Mouse (Mus musculus) CH12.LX (cell line): Measurements from ENCODE around the gene Sox11. TPM values are rescaled to one million over a fixed set of nuclear protein-coding genes. Genes with fewer than 3 reads are reported as not detected.

Experiments
- DNase-seq: peaks from one replicate; pipeline ENCODE4 v3.0.0-alpha.2; 2013; ENCODE audit errors: extremely low read depth
- H3K27ac ChIP-seq: 2 replicates; pipeline ENCODE4 v1.5.1; 2012; ENCODE audit warnings: low read depth, mild to moderate bottlenecking, control low read depth, moderate library complexity; ENCODE audit not compliant: insufficient read depth
- H3K27me3 ChIP-seq: replicated peaks from 2 replicates; pipeline ENCODE3; 2012; ENCODE audit warnings: inconsistent platforms
- H3K36me3 ChIP-seq, 2 experiments: replicated peaks in 1 of 2; 2 replicates each; pipeline versions ENCODE3 to v1.6.1; 2012; ENCODE audit warnings: inconsistent platforms in 1 of 2, low read length in 1 of 2, mild to moderate bottlenecking in 1 of 2, mixed read lengths in 1 of 2, moderate library complexity in 1 of 2; ENCODE audit not compliant: control insufficient read depth in 1 of 2, insufficient read depth in 1 of 2
- H3K4me1 ChIP-seq, 2 experiments: 2 replicates each; pipeline ENCODE4 v1.6.1; 2012; ENCODE audit warnings: inconsistent platforms in 1 of 2, moderate library complexity in 1 of 2; ENCODE audit not compliant: insufficient read depth in 2 of 2, control insufficient read depth in 1 of 2
- H3K4me2 ChIP-seq: 2 replicates; pipeline ENCODE4 v1.6.1; 2012; ENCODE audit warnings: low read depth, mild to moderate bottlenecking, control low read depth; ENCODE audit not compliant: poor library complexity, insufficient read depth, severe bottlenecking
- H3K4me3 ChIP-seq, 3 experiments: fragments of 150-350 bp in 1 of 3; sonication (generic) in 1 of 3; replicated peaks in 1 of 3; 2 replicates each; pipeline versions ENCODE3 to v1.5.1; 2011 to 2012; ENCODE audit warnings: low read depth in 2 of 3, low read length in 2 of 3, mild to moderate bottlenecking in 2 of 3, moderate library complexity in 2 of 3, control low read depth in 1 of 3, improper control_type of control experiment in 1 of 3, inconsistent platforms in 1 of 3, mixed read lengths in 1 of 3; ENCODE audit not compliant: poor library complexity in 1 of 3
- H3K79me2 ChIP-seq: replicated peaks from 2 replicates; pipeline ENCODE4 v1.6.1; 2012; ENCODE audit warnings: mild to moderate bottlenecking, moderate library complexity; ENCODE audit not compliant: control insufficient read depth, poor library complexity, insufficient read depth, severe bottlenecking; ENCODE audit errors: extremely low read depth
- H3K9ac ChIP-seq: 2 replicates; pipeline ENCODE4 v1.6.1; 2012; ENCODE audit warnings: low read depth, mild to moderate bottlenecking, control low read depth, moderate library complexity; ENCODE audit not compliant: insufficient read depth
- H3K9me3 ChIP-seq: replicated peaks from 2 replicates; pipeline ENCODE3; 2012; ENCODE audit warnings: low read length, inconsistent platforms, mixed read lengths
- CHD1 ChIP-seq: IDR thresholded peaks from 2 replicates; pipeline ENCODE4 v1.6.1; 2012; ENCODE audit warnings: low read depth, low read length, improper control_type of control experiment, inconsistent platforms
- CHD2 ChIP-seq: IDR thresholded peaks from 2 replicates; pipeline ENCODE4 v1.6.1; 2011; ENCODE audit warnings: low read length, improper control_type of control experiment
- EP300 ChIP-seq: IDR thresholded peaks from 2 replicates; pipeline ENCODE4 v1.6.1; 2011; ENCODE audit warnings: low read length, improper control_type of control experiment
- HCFC1 ChIP-seq: IDR thresholded peaks from 2 replicates; pipeline ENCODE4 v1.6.1; 2012; ENCODE audit warnings: low read depth, mild to moderate bottlenecking, inconsistent platforms, low read length, improper control_type of control experiment
- JUN ChIP-seq: IDR thresholded peaks from 2 replicates; pipeline ENCODE4 v1.6.1; 2011; ENCODE audit warnings: low read depth, mild to moderate bottlenecking, low read length, improper control_type of control experiment, moderate library complexity; ENCODE audit not compliant: insufficient read depth
- JUND ChIP-seq: conservative IDR thresholded peaks from 2 replicates; pipeline ENCODE4 v1.6.1; 2011; ENCODE audit warnings: low read depth, low read length, improper control_type of control experiment
- MAX ChIP-seq: IDR thresholded peaks from 2 replicates; pipeline ENCODE4 v1.6.1; 2011; ENCODE audit warnings: low read length, improper control_type of control experiment
- MAZ ChIP-seq: IDR thresholded peaks from 2 replicates; pipeline ENCODE4 v1.6.1; 2012; ENCODE audit warnings: low read depth, mild to moderate bottlenecking, inconsistent platforms, low read length, improper control_type of control experiment, moderate library complexity
- NRF1 ChIP-seq: IDR thresholded peaks from 2 replicates; pipeline ENCODE4 v1.6.1; 2014; ENCODE audit warnings: low read depth, mild to moderate bottlenecking, inconsistent platforms, low read length, improper control_type of control experiment, moderate library complexity
- PAX5 ChIP-seq: IDR thresholded peaks from 2 replicates; pipeline ENCODE4 v1.6.1; 2012; ENCODE audit warnings: low read length, inconsistent platforms, mixed read lengths
- POLR2AphosphoS2 ChIP-seq: IDR thresholded peaks from 2 replicates; pipeline ENCODE4 v1.6.1; 2011; ENCODE audit warnings: low read depth, low read length, improper control_type of control experiment
- RAD21 ChIP-seq: IDR thresholded peaks from 2 replicates; pipeline ENCODE4 v1.6.1; 2011; ENCODE audit warnings: low read depth, mild to moderate bottlenecking, low read length, improper control_type of control experiment, moderate library complexity
- SIN3A ChIP-seq: IDR thresholded peaks from 2 replicates; pipeline ENCODE4 v1.6.1; 2012; ENCODE audit warnings: low read length, improper control_type of control experiment, inconsistent platforms
- TCF12 ChIP-seq: IDR thresholded peaks from 2 replicates; pipeline ENCODE4 v1.6.1; 2014; ENCODE audit warnings: low read depth, mild to moderate bottlenecking, inconsistent platforms, low read length, improper control_type of control experiment
- ZC3H11A ChIP-seq: IDR thresholded peaks from 2 replicates; pipeline ENCODE4 v1.6.1; 2012; ENCODE audit warnings: low read depth, mild to moderate bottlenecking, inconsistent platforms, low read length, improper control_type of control experiment
- ZKSCAN1 ChIP-seq: IDR thresholded peaks from 2 replicates; pipeline ENCODE4 v1.6.1; 2012; ENCODE audit warnings: low read depth, inconsistent platforms, low read length, improper control_type of control experiment, borderline replicate concordance
- ZMIZ1 ChIP-seq: IDR thresholded peaks from 2 replicates; pipeline ENCODE4 v1.6.1; 2012; ENCODE audit warnings: low read depth, mild to moderate bottlenecking, inconsistent platforms, low read length, improper control_type of control experiment
- ZNF384 ChIP-seq: IDR thresholded peaks from 2 replicates; pipeline ENCODE4 v1.6.1; 2012; ENCODE audit warnings: low read depth, low read length, improper control_type of control experiment, inconsistent platforms
- dilution Hi-C: fragments of 300-500 bp; cut with MboI; formaldehyde crosslinking; loops from 2 replicates; pipeline ENCODE4 v1.14.3; 2020; ENCODE audit warnings: low sequenced_read_pairs; ENCODE audit not compliant: extremely low pct_unique_long_range_greater_than_20kb, extremely low pct_ligation_motif_present
- in situ Hi-C: fragments of 300-500 bp; cut with MboI; formaldehyde crosslinking; loops from 3 replicates; pipeline ENCODE4 v1.14.3; 2019; ENCODE audit warnings: low sequenced_read_pairs, low pct_ligation_motif_present, low pct_unique_long_range_greater_than_20kb, mixed read lengths
- polyA plus RNA-seq: library from polyadenylated mRNA; unstranded; fragments of >175 nt; gene quantifications from 2 replicates; pipeline ENCODE4 v1.2.1, GENCODE M21; 2012; ENCODE audit warnings: low read depth; ENCODE audit not compliant: insufficient read length
- total RNA-seq, 2 experiments: library from RNA; depleted of rRNA; stranded (reverse); fragments of 300-350 nt in 1 of 2; fragments of >200 nt in 1 of 2; gene quantifications; 2 replicates each; pipeline ENCODE4 v1.2.3; 2012 to 2014

Sox11 gene
- total RNA-seq (2012; rRNA removed) = not detected in 2 replicates
- total RNA-seq (2014; rRNA removed) = not detected in 2 replicates
- not detected in 2 replicates for polyA plus RNA-seq

- Histone ChIP-seq H3K79me2 (no peaks in the 10 kb centered on the region), H3K36me3 (no peaks in the 10 kb centered on the region), H3K4me3 (no peak within 1 kb of the TSS), H3K27ac (no peak within 1 kb of the TSS), H3K4me2 (no peak within 1 kb of the TSS), H3K9ac (no peak within 1 kb of the TSS), H3K4me1 (no peaks in the 10 kb centered on the region), H3K27me3 (no peaks in the 10 kb centered on the region), H3K9me3 (peaks cover 61% of the 10 kb centered on the region)
- in situ Hi-C loops = no loop called here
- no peak for DNase-seq
- dilution Hi-C loops = no loop called here
- TF ChIP-seq CHD1 = no peak
- no peak for TF ChIP-seq JUND
- no peak for TF ChIP-seq JUN
- no peak for TF ChIP-seq ZNF384
- TF ChIP-seq ZMIZ1 = no peak
- no peak for TF ChIP-seq RAD21
- TF ChIP-seq POLR2AphosphoS2 = no peak
- TF ChIP-seq NRF1 = no peak
- TF ChIP-seq ZKSCAN1 = no peak
Observed at GRCm38 (mm10) chr12:27341871-27342690, at the start of gene Sox11. Gene Sox11 (minus strand): TSS chr12:27342574.

- Histone ChIP-seq H3K9me3 (peaks cover 53% of the 10 kb centered on the region), H3K36me3 (no peaks in the 10 kb centered on the region), H3K4me3 (no peak overlapping the region), H3K79me2 (no peaks in the 10 kb centered on the region), H3K4me1 (no peaks in the 10 kb centered on the region), H3K9ac (no peak overlapping the region), H3K4me2 (no peak overlapping the region), H3K27me3 (no peaks in the 10 kb centered on the region), H3K27ac (no peak overlapping the region)
- in situ Hi-C loops (no loop called here), dilution Hi-C loops (no loop called here)
- no peak for DNase-seq
- TF ChIP-seq EP300 (no peak), ZC3H11A (no peak), TCF12 (no peak), HCFC1 (no peak), CHD2 (no peak), JUND (no peak), MAZ (no peak), PAX5 (no peak), SIN3A (no peak), MAX (no peak)
Observed at GRCm38 (mm10) chr12:27391652-27392305, 49.4 kb upstream of the Sox11 start.
